Mouse (Mus musculus) left cerebral cortex, adult 8-10 months (tissue): ENCODE results near the gene Olfr92. TPM values are rescaled to one million over a fixed set of nuclear protein-coding genes. Genes with fewer than 3 reads are reported as not detected.
A peak's percentile ranks its signal among the peaks of the same experiment; 100 is the strongest.

Experiments used
- DNase-seq, 2 experiments: peaks; one replicate each; pipeline ENCODE4 v3.0.0; 2022; ENCODE audit warnings: low spot score in 2 of 2
- total RNA-seq, 4 experiments: library from RNA; stranded (reverse); gene quantifications; 2 replicates each; pipeline ENCODE4 v1.2.4; 2022

The Olfr92 gene
- total RNA-seq, 4 experiments from 2014 or later = not detected

- DNase-seq = no peak
Observed at GRCm38 (mm10) chr17:37063063-37063462, 56.8 kb downstream of the Olfr92 start.

DNA sequence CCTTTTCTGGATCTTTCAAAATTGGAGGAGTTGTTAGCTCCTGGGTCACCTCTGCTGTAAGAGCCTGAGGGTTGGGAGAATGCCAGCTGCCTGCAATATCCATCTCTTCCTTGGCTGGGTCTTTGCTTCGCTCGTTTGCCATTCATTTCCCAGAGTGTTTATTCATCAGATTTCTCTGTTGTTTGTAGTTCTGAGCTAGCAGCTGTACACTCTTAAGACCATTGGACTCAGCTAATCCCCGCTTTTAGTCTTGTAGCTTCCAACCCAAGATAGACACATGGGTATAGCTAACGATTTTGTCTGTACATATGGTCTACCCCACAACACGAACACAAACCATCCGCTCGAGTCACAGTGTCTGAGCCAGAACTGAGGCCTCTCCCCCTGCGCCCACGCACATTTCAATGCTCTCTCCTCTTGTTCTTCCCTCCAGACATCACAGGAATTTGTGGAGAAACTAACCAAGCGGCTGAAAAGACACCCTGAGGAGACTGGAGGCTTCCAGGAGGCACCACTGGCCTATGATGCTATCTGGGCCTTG lies 57.7 kb downstream of the Olfr92 start:
- DNase-seq = peak in 1 of 2 experiments; percentile 75

GRCm38 (mm10) chr17:37061435-37061834 lies 58.5 kb downstream of the Olfr92 start:
- DNase-seq = no peak

Other genes with a start within 250 kb of the Olfr92 start
- gene Trim40, start 230.0 kb downstream of the Olfr92 start, total RNA-seq = under 1 TPM in 1 of 4 experiments, not detected in 3; 0.24 TPM
- not detected for gene Trim31, start 222.0 kb downstream of the Olfr92 start, total RNA-seq
- 1 to 10 TPM; 5.6 to 8.0 (median 6.5) TPM for gene Rnf39, start 177.2 kb downstream of the Olfr92 start, total RNA-seq
- 100 to 1,000 TPM; 107 to 144 (median 137) TPM for gene Ppp1r11, start 168.3 kb downstream of the Olfr92 start, total RNA-seq
- gene Znrd1, start 161.5 kb downstream of the Olfr92 start, total RNA-seq = 10 to 100 TPM; 23.9 to 39.6 (median 33.0) TPM
- gene Znrd1as, start 161.5 kb downstream of the Olfr92 start, total RNA-seq = 1 to 10 TPM; 4.7 to 7.3 (median 6.6) TPM
- gene 2410137M14Rik, start 138.9 kb downstream of the Olfr92 start, total RNA-seq = 1 to 10 TPM in 1 of 4 experiments, under 1 TPM in 2, not detected in 1; 0.86 to 1.3 (median 0.89) TPM
- gene H2-M5, start 130.6 kb downstream of the Olfr92 start, total RNA-seq = 1 to 10 TPM in 2 of 4 experiments, under 1 TPM in 2; 0.44 to 1.6 (median 0.97) TPM
- 10 to 100 TPM in 1 of 4 experiments, 1 to 10 TPM in 3; 8.1 to 10.5 (median 9.0) TPM for gene Zfp57, start 118.9 kb downstream of the Olfr92 start, total RNA-seq
- gene Mog, start 96.7 kb downstream of the Olfr92 start, total RNA-seq = 10 to 100 TPM; 52.5 to 55.9 (median 54.6) TPM
- gene Gabbr1, start 74.1 kb downstream of the Olfr92 start, total RNA-seq = 100 to 1,000 TPM; 662 to 748 (median 699) TPM
- not detected for gene Olfr90, start 31.6 kb downstream of the Olfr92 start, total RNA-seq
- not detected for gene Olfr91, start 21.8 kb downstream of the Olfr92 start, total RNA-seq
- not detected for gene Olfr93, start 41.4 kb upstream of the Olfr92 start, total RNA-seq
- gene Ubd, start 73.8 kb upstream of the Olfr92 start, total RNA-seq = not detected
- not detected for gene Olfr94, start 80.9 kb upstream of the Olfr92 start, total RNA-seq
- gene Olfr95, start 93.0 kb upstream of the Olfr92 start, total RNA-seq = not detected
- not detected for gene Olfr96, start 100.1 kb upstream of the Olfr92 start, total RNA-seq
- gene Olfr97, start 117.2 kb upstream of the Olfr92 start, total RNA-seq = not detected
- not detected for gene Olfr98, start 143.7 kb upstream of the Olfr92 start, total RNA-seq
- gene H2-M3, start 150.1 kb upstream of the Olfr92 start, total RNA-seq = 1 to 10 TPM; 3.5 to 7.0 (median 4.7) TPM
- gene Olfr99, start 163.4 kb upstream of the Olfr92 start, total RNA-seq = not detected
- gene Olfr101, start 184.2 kb upstream of the Olfr92 start, total RNA-seq = not detected
- gene Olfr102, start 197.0 kb upstream of the Olfr92 start, total RNA-seq = not detected
- not detected for gene Olfr103, start 219.6 kb upstream of the Olfr92 start, total RNA-seq
- not detected for gene Olfr104-ps, start 239.5 kb upstream of the Olfr92 start, total RNA-seq